Mouse (Mus musculus) olfactory bulb, adult 2 months (tissue): ENCODE data around the gene Aimp1.

Experiments used
- CTCF ChIP-seq: fragments of 200-500 bp; IDR thresholded peaks from 2 replicates; pipeline ENCODE4 v1.5.1; 2012; ENCODE audit warnings: low read depth, mild to moderate bottlenecking, low read length, moderate library complexity; ENCODE audit not compliant: insufficient read depth
- POLR2A ChIP-seq: fragments of 200-500 bp; IDR thresholded peaks from 2 replicates; pipeline ENCODE4 v1.6.1; 2012; ENCODE audit warnings: mild to moderate bottlenecking, low read depth, low read length, moderate library complexity; ENCODE audit not compliant: insufficient read depth

- no peak for TF ChIP-seq POLR2A
- TF ChIP-seq CTCF, result no peak
Measured at GRCm38 (mm10) chr3:132684231-132684928, at the start of gene Aimp1.
